Mouse (Mus musculus) spleen, adult 2 months (tissue): ENCODE results near the gene Med22.

Experiments
- CTCF ChIP-seq: fragments of 200-500 bp; IDR thresholded peaks from 2 replicates; pipeline ENCODE4 v1.5.1; 2011; ENCODE audit warnings: mild to moderate bottlenecking, inconsistent platforms; ENCODE audit not compliant: insufficient read depth, insufficient read length, insufficient replicate concordance; ENCODE audit errors: extremely low read depth
- POLR2A ChIP-seq: fragments of 200-500 bp; IDR thresholded peaks from 2 replicates; pipeline ENCODE4 v1.6.1; 2011; ENCODE audit warnings: low read depth, low read length, inconsistent platforms

DNA sequence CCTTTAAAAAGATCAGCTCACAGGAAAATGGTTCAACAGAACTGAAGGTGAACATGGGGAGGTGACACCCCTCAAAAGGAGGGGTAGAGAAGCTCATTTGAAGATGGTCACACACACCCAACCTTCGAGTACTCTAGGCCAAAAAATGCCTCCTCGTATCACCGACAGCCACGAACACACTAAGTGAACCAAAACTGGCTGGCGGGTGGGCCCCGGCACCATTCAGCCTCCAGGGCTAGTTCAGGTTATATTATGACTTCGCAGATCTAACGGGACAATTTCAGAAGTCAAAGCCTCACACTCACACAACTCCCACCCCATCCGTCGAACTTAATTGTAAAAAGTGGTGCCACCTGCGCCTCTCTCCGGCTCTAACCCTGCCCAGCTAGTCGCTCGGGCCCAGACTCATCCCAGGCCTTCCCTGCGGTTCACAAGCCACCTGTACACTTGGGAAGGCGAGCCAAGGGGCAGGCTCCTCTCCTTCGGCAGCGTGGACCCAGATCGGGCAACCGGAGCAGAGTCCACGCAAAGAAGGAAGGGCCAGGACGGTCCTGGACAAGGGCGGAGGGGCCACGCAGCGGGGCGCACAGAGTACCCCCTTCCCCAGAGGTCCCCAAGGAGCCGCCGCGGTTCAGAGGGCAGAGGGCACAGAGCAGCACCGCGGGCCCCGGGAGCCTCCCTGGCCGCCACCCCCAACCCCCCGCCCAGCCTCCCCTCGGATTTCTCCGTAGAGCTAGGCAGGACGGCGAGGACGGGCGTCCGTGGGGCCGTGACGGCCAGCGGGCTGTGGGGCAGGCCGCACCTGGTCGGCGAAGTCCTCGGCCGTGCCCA is 22.2 kb upstream of the Med22 start:
- TF ChIP-seq CTCF, result no peak
- TF ChIP-seq POLR2A, result no peak
